Mouse (Mus musculus) kidney, adult 10 weeks (tissue): ENCODE results near the gene Zfp275. TPM values are rescaled to one million over a fixed set of nuclear protein-coding genes. Genes with fewer than 3 reads are reported as not detected.

Experiments
- polyA plus RNA-seq: library from polyadenylated mRNA; stranded (reverse); fragments of 350-450 nt; fragmentation: Illumina TruSeq; extraction: RNeasy Lipid Tissue Mini Kit (QIAGEN cat#74804); gene quantifications from one replicate; pipeline ENCODE4 v1.2.3, GENCODE M21; 2014; ENCODE audit warnings: low read depth, low replicate concordance

The Zfp275 gene
- 9.1 TPM for polyA plus RNA-seq

DNA sequence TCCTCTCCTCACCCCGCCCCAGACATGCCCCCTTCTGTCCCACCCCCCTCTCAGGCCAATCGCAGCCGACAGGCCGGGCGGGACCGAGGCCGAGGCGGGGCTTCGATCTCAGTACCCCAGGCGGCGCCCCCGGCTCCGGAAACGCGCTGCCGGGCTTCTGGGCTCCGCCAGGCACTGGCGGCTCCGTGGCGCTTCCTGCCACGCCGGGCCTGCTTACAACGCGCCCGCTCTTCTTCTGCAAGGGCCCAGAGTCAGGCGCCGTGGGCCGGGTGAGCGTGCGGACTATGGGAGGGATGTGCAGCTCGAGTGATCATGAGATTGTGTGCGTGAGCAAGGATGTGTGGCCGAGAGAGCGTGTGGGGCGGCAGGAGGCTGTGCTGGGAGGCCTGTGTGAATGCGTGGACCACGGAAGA, at the start of gene Zfp275:
Gene Zfp275, plus strand, starts transcription at position 139 of the 413 bp plus-strand sequence.

DNA sequence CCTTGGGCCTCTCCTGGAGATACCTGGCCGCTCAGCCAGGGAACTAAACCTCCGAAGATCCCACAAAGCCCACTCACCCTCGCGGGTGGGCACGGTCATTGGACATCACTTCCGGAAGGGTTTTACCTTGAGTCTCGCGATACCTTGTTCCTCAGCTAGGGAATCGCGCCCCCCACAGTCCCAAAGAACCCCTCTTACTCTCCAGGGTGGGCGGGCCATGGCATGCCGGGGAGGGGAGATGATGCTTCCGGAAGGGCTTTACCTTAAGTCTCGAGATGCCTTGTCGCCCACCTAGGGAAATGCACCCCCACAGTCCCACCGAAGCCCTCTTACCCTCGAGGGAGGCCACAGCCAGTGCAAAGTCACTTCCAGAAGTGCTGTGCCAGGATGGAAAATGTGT, 49.5 kb upstream of the Zfp275 start, which contains the start of the genes Xlr5a and Xlr5c:
Gene Xlr5a, minus strand, starts transcription at position 101 of the 400 bp plus-strand sequence.
Gene Xlr5c, minus strand, starts transcription at position 101 of the 400 bp plus-strand sequence.

DNA sequence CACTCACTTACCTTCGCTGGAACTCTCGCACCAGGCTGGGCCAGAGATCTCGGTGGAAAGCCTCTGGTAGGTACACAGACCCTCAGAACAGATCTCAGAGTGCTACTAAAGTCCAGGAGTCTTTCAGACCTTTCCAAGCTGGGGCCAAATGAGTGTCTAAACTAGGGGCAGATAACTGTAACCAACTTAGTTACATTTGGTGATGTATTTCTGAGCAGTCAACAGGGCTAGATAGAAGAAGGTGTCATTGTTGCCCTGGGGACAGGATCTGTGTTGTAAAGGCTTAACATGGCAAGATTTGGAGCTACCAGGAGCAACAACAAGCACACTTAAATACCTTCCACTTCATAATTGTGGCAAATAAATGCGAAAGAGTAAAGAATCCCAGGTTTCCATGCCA, 5.7 kb upstream of the Zfp275 start, which contains the start of gene Gm45015:
Gene Gm45015, minus strand, starts transcription at position 101 of the 400 bp plus-strand sequence.

DNA sequence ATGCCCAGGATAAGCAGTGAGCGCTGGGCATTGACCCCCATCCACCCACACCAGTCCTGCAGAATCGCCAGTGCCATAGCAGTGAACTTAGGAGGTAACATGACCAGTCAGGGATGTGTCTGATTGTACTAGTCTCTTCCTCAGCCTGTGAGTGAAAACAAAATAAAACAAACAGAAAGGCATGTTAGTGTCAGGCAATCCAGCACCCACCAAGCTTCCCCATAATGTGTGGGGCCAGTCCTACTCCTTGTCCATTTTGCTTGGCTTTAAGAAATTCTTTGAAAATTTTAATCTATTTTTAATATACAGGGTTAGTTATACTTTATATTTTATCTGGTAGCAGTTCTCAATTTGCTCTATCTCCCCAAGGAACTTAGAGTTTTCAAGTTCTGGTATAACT, 56.2 kb downstream of the Zfp275 start, which contains the start of gene Gm18336:
Gene Gm18336, minus strand, starts transcription at position 101 of the 400 bp plus-strand sequence.

Other genes with a start within 250 kb of the Zfp275 start
- gene Xlr3a, start 245.5 kb upstream of the Zfp275 start, polyA plus RNA-seq: 5.1 TPM
- gene Gm14685, start 225.6 kb upstream of the Zfp275 start, polyA plus RNA-seq: not detected
- gene Xlr5b, start 193.8 kb upstream of the Zfp275 start, polyA plus RNA-seq: 1.0 TPM
- gene DXBay18, start 193.2 kb upstream of the Zfp275 start, polyA plus RNA-seq: not detected
- gene Spin2d, start 165.6 kb upstream of the Zfp275 start, polyA plus RNA-seq: not detected
- gene Xlr3b, start 150.4 kb upstream of the Zfp275 start, polyA plus RNA-seq: 5.6 TPM
- gene Xlr4b, start 128.3 kb upstream of the Zfp275 start, polyA plus RNA-seq: 0.69 TPM
- 8.4 TPM for gene F8a, start 114.3 kb upstream of the Zfp275 start, polyA plus RNA-seq
- gene Xlr4c, start 99.5 kb upstream of the Zfp275 start, polyA plus RNA-seq: 0.93 TPM
- not detected for gene Xlr3c, start 77.2 kb upstream of the Zfp275 start, polyA plus RNA-seq
- gene Xlr5a, start 49.6 kb upstream of the Zfp275 start, polyA plus RNA-seq: 0.65 TPM
- gene Xlr5c, start 49.6 kb upstream of the Zfp275 start, polyA plus RNA-seq: 0.49 TPM
- gene Gm45015, start 5.8 kb upstream of the Zfp275 start, polyA plus RNA-seq: not detected
- not detected for gene Gm18336, start 56.1 kb downstream of the Zfp275 start, polyA plus RNA-seq
- not detected for gene Zfp92, start 68.5 kb downstream of the Zfp275 start, polyA plus RNA-seq
- not detected for gene Trex2, start 92.7 kb downstream of the Zfp275 start, polyA plus RNA-seq
- gene Haus7, start 116.4 kb downstream of the Zfp275 start, polyA plus RNA-seq: 7.4 TPM
- 169 TPM for gene Bgn, start 141.0 kb downstream of the Zfp275 start, polyA plus RNA-seq
- not detected for gene Atp2b3, start 160.5 kb downstream of the Zfp275 start, polyA plus RNA-seq